In the genomic region with DNA sequence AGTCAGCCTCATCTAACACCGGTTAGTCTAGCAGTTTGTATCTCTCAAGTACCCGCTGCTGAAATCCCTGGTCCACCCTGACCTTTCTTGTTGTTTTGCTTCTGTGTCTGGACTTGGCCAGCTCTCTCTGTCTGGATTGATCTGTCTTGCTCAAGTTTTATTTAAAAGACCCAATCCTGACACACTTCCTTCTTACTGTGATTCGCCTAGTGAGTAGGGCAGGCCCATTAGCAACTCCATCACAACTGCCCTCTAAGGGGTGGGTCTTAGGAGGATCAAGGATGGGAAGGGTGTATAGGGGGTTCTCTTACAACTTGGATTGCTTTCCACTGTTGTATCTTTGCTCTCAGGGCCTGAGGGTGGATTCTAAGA, we compare ENCODE assay signal across 9 mouse cellular contexts. TPM values are rescaled to one million over a fixed set of nuclear protein-coding genes. Genes with fewer than 3 reads are reported as not detected.
DNase-seq lines count a peak whose midpoint lies in the region; ATAC-seq and TF ChIP-seq lines count a peak whose summit lies in the region.
"Had no signal": no experiment of that assay in that cellular context is flagged by ENCODE, and none has a peak within 500 bp of the region (broad histone marks: within the 10 kb centered on the region; RNA-seq: fewer than 3 reads in every experiment).

No protein-coding gene starts in this region.

- peak overlapping the region; percentile 79 for H3K4me2 ChIP-seq in kidney, embryonic 14.5 days (replicated peaks; ENCODE audit: low read depth, low read length)

- TF ChIP-seq CTCF in left cerebral cortex, adult 2 months (IDR thresholded peaks at IDR 0.05), result no peak

- WGBS in heart, embryonic 10.5 days, result 62% methylated on average over 3 of the region's 3 CpGs
- WGBS in kidney, embryonic 14.5 days, result 55% methylated on average over 3 of the region's 3 CpGs

- peak overlapping the region; percentile 74; the same call in 1 of the 2 replicates for H3K9ac ChIP-seq in kidney, embryonic 14.5 days (ENCODE audit: low read depth, low read length)

- no peaks in the 10 kb centered on the region for H3K27me3 ChIP-seq in heart, embryonic 10.5 days (ENCODE audit: insufficient read depth, poor library complexity, severe bottlenecking)
- H3K27me3 ChIP-seq in kidney, embryonic 14.5 days (ENCODE audit: control insufficient read depth, insufficient read depth, low read length), result no peaks in the 10 kb centered on the region

- peak overlapping the region; percentile 68 for H3K4me3 ChIP-seq in left cerebral cortex, adult 2 months
- peak overlapping the region; percentile 63 for H3K4me3 ChIP-seq in heart, embryonic 10.5 days
- H3K4me3 ChIP-seq in kidney, embryonic 14.5 days (ENCODE audit: low read length), result peak overlapping the region; percentile 49

- peak overlapping the region; percentile 63 for H3K27ac ChIP-seq in left cerebral cortex, adult 2 months
- H3K27ac ChIP-seq in heart, embryonic 10.5 days, result peak overlapping the region; percentile 93
- peak overlapping the region; percentile 73; the same call in 1 of the 2 replicates for H3K27ac ChIP-seq in kidney, embryonic 14.5 days (ENCODE audit: low read depth, low read length)

- H3K36me3 ChIP-seq in heart, embryonic 10.5 days, result peaks cover 14% of the 10 kb centered on the region; the same call in 1 of the 2 replicates
- H3K36me3 ChIP-seq in kidney, embryonic 14.5 days (ENCODE audit: control insufficient read depth, insufficient read depth, low read length), result no peaks in the 10 kb centered on the region

- no peak for DNase-seq in left cerebral cortex, adult 2 months (ENCODE audit: extremely low spot score in 1 of 2, low spot score in 2 of 2)
- DNase-seq in left cerebral cortex, adult 8-10 months (ENCODE audit: low spot score in 2 of 2), result no peak
- no peak for DNase-seq in heart, embryonic 10.5 days (ENCODE audit: low spot score)
- DNase-seq in lung, postnatal 25 days (ENCODE audit: low spot score), result peak; percentile 41
- DNase-seq in retina, embryonic 14.5 days (ENCODE audit: low spot score), result no peak
- no peak for DNase-seq in thymus, postnatal 14 days
- no peak for DNase-seq in right cerebral cortex, postnatal 4 days

- no peaks in the 10 kb centered on the region for H3K9me3 ChIP-seq in heart, embryonic 10.5 days
- H3K9me3 ChIP-seq in kidney, embryonic 14.5 days (ENCODE audit: control insufficient read depth, low read length), result no peaks in the 10 kb centered on the region

- peak; percentile 81 for ATAC-seq in kidney, embryonic 14.5 days (ENCODE audit: low FRiP score, low TSS enrichment)

- intact Hi-C loops in left cerebral cortex, adult 2 months (cut with DNase I), result loop anchor here (1.0 kb wide), 1 partner anchor 55 kb away; no protein-coding TSS in a partner anchor

- H3K4me1 ChIP-seq in heart, embryonic 10.5 days, result peaks cover 33% of the 10 kb centered on the region
- peaks cover 17% of the 10 kb centered on the region; the same call in 1 of the 2 replicates for H3K4me1 ChIP-seq in kidney, embryonic 14.5 days (ENCODE audit: control insufficient read depth, insufficient read depth, low read length)

RNA-seq across cellular contexts. Expression of a gene that starts 1.0 kb away (rescaled TPM):
- total RNA-seq in left cerebral cortex, adult 2 months (2021), result 1 to 10 TPM; 4.7 to 4.8 TPM
- 1 to 10 TPM; 3.7 to 5.1 (median 4.5) TPM for total RNA-seq in left cerebral cortex, adult 8-10 months (2022)
- polyA plus RNA-seq in heart, embryonic 10.5 days (2016; fragmentation: Nextera tagmentation; extraction: Ambion mirVana), result 54.3 and 58.8 TPM in 2 replicates
- 52.1 and 56.2 TPM in 2 replicates for polyA plus RNA-seq in kidney, embryonic 14.5 days (2014; fragmentation: Nextera tagmentation; extraction: Ambion mirVana)

RNA-seq across cellular contexts. Expression of a gene that starts 22.6 kb away (rescaled TPM):
- not detected for total RNA-seq in left cerebral cortex, adult 2 months (2021)
- not detected for total RNA-seq in left cerebral cortex, adult 8-10 months (2022)
- 3.0 and 3.5 TPM in 2 replicates for polyA plus RNA-seq in heart, embryonic 10.5 days (2016; fragmentation: Nextera tagmentation; extraction: Ambion mirVana)
- polyA plus RNA-seq in kidney, embryonic 14.5 days (2014; fragmentation: Nextera tagmentation; extraction: Ambion mirVana), result 0.92 and 0.96 TPM in 2 replicates
- total RNA-seq: layer of hippocampus, adult 8-10 months had no signal

RNA-seq across cellular contexts. Expression of a gene that starts 53.5 kb away (rescaled TPM):
- 10 to 100 TPM; 40.9 to 43.5 TPM for total RNA-seq in left cerebral cortex, adult 2 months (2021)
- total RNA-seq in left cerebral cortex, adult 8-10 months (2022), result 10 to 100 TPM; 34.0 to 51.2 (median 38.2) TPM
- 44.6 and 79.6 TPM in 2 replicates for polyA plus RNA-seq in heart, embryonic 10.5 days (2016; fragmentation: Nextera tagmentation; extraction: Ambion mirVana)
- polyA plus RNA-seq in kidney, embryonic 14.5 days (2014; fragmentation: Nextera tagmentation; extraction: Ambion mirVana), result 88.8 and 102 TPM in 2 replicates
